Mouse (Mus musculus) forebrain, embryonic 11.5 days (tissue): ENCODE data around the gene Slc22a13. TPM values are rescaled to one million over a fixed set of nuclear protein-coding genes. Genes with fewer than 3 reads are reported as not detected.

Experiments used
- ATAC-seq: fragments of 200-750 bp; cut with Nextera tagmentation; replicated peaks from 2 replicates; pipeline ENCODE4 v1.8.0; 2017; ENCODE audit warnings: moderate TSS enrichment; ENCODE audit not compliant: low FRiP score
- DNase-seq: peaks from one replicate; pipeline ENCODE4 v3.0.0-alpha.2; 2017; ENCODE audit warnings: low spot score
- H3K27ac ChIP-seq: fragments of 300-500 bp; sonication (generic); 2 replicates; pipeline ENCODE4 v1.5.1; 2014; ENCODE audit warnings: low read depth, low read length
- H3K27me3 ChIP-seq: fragments of 300-500 bp; sonication (generic); 2 replicates; pipeline ENCODE4 v1.6.1; 2014; ENCODE audit warnings: mild to moderate bottlenecking, low read length, mixed read lengths; ENCODE audit not compliant: control insufficient read depth, insufficient read depth
- H3K36me3 ChIP-seq: fragments of 300-500 bp; sonication (generic); 2 replicates; pipeline ENCODE4 v1.6.1; 2014; ENCODE audit warnings: mild to moderate bottlenecking, low read length, moderate library complexity, mixed read lengths; ENCODE audit not compliant: control insufficient read depth, insufficient read depth
- H3K4me1 ChIP-seq: fragments of 300-500 bp; sonication (generic); replicated peaks from 2 replicates; pipeline ENCODE4 v1.6.1; 2014; ENCODE audit warnings: low read length, mixed read lengths; ENCODE audit not compliant: control insufficient read depth, insufficient read depth
- H3K4me2 ChIP-seq: fragments of 300-500 bp; sonication (generic); 2 replicates; pipeline ENCODE4 v1.6.1; 2014; ENCODE audit warnings: low read depth, mild to moderate bottlenecking, low read length, moderate library complexity, mixed read lengths; ENCODE audit not compliant: severe bottlenecking
- H3K4me3 ChIP-seq: fragments of 300-500 bp; sonication (generic); 2 replicates; pipeline ENCODE4 v1.5.1; 2014; ENCODE audit warnings: low read depth, low read length
- H3K9ac ChIP-seq: fragments of 300-500 bp; sonication (generic); 2 replicates; pipeline ENCODE4 v1.6.1; 2014; ENCODE audit warnings: low read length
- H3K9me3 ChIP-seq: fragments of 300-500 bp; sonication (generic); 2 replicates; pipeline ENCODE4 v1.6.1; 2016; ENCODE audit warnings: low read length, mixed read lengths; ENCODE audit not compliant: control insufficient read depth
- WGBS: fragments of 180-500 bp; shearing (Covaris S2); extraction: QIAGEN DNeasy Blood & Tissue Kit; methylation state at CpG from one replicate; pipeline ENCODE4 v1.1.7; 2014; 5-methylcytosine and 5-hydroxymethylcytosine counted together
- polyA plus RNA-seq: library from polyadenylated mRNA; unstranded; fragments of >200 nt; fragmentation: Nextera tagmentation; extraction: Ambion mirVana; gene quantifications from 2 replicates; pipeline ENCODE4 v1.2.1, GENCODE M21; 2014

Slc22a13 gene
- polyA plus RNA-seq, 1 experiment from 2014 or later = not detected

- no peaks in the 10 kb centered on the region for H3K4me1 ChIP-seq
- H3K27me3 ChIP-seq = no peaks in the 10 kb centered on the region
- no peak overlapping the region for H3K4me3 ChIP-seq
- no peaks in the 10 kb centered on the region for H3K9me3 ChIP-seq
- WGBS = 71% methylated on average over 3 of the region's 3 CpGs
- DNase-seq (no peak), ATAC-seq (no peak)
- H3K9ac ChIP-seq = no peak overlapping the region
- no peak overlapping the region for H3K27ac ChIP-seq
- H3K36me3 ChIP-seq = no peaks in the 10 kb centered on the region
- no peak overlapping the region for H3K4me2 ChIP-seq
These were observed 27.6 kb downstream of the Slc22a13 start for GRCm38 (mm10) chr9:119181241-119181728.

- Histone ChIP-seq H3K36me3 (no peaks in the 10 kb centered on the region), H3K9ac (no peak overlapping the region), H3K4me3 (no peak overlapping the region), H3K9me3 (no peaks in the 10 kb centered on the region), H3K27me3 (no peaks in the 10 kb centered on the region), H3K4me1 (no peaks in the 10 kb centered on the region), H3K27ac (no peak overlapping the region), H3K4me2 (no peak overlapping the region)
- 85% methylated on average over 11 of the region's 11 CpGs for WGBS
- DNase-seq (no peak), ATAC-seq (no peak)
These were observed 29.6 kb downstream of the Slc22a13 start for GRCm38 (mm10) chr9:119179292-119179691.

DNA sequence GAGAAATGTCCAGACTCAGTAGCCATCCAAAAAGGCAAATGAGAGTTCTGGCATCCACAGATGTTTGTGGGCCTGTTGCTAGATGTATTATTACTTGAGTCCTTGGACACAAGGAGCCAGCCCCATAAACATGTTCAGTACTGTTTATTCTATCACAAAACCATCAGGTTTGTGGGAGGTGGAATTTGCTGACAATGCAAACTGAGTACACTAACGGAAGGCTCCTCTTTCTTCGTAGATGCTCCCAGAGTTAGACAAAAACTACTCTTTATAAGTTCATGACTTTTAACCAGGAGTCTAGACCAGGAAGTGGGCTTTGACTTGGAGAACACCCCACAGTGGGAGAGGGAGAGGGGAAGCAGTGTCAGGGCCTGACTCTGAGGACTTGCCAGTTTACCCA, 41.3 kb downstream of the Slc22a13 start:
- Histone ChIP-seq H3K4me1 (no peaks in the 10 kb centered on the region), H3K36me3 (no peaks in the 10 kb centered on the region), H3K27me3 (no peaks in the 10 kb centered on the region), H3K9me3 (no peaks in the 10 kb centered on the region), H3K27ac (no peak overlapping the region), H3K9ac (no peak overlapping the region), H3K4me3 (no peak overlapping the region), H3K4me2 (no peak overlapping the region)
- DNase-seq (no peak), ATAC-seq (no peak)
- WGBS = 92% methylated on average over 2 of the region's 2 CpGs

GRCm38 (mm10) chr9:119165548-119165947, 43.4 kb downstream of the Slc22a13 start:
- no peaks in the 10 kb centered on the region for H3K27me3 ChIP-seq
- no peaks in the 10 kb centered on the region for H3K4me1 ChIP-seq
- no peaks in the 10 kb centered on the region for H3K9me3 ChIP-seq
- ATAC-seq (no peak), DNase-seq (no peak)
- H3K4me3 ChIP-seq = no peak overlapping the region
- WGBS = 93% methylated on average over 6 of the region's 6 CpGs
- H3K36me3 ChIP-seq = no peaks in the 10 kb centered on the region
- H3K9ac ChIP-seq = no peak overlapping the region
- H3K4me2 ChIP-seq = no peak overlapping the region
- no peak overlapping the region for H3K27ac ChIP-seq

DNA sequence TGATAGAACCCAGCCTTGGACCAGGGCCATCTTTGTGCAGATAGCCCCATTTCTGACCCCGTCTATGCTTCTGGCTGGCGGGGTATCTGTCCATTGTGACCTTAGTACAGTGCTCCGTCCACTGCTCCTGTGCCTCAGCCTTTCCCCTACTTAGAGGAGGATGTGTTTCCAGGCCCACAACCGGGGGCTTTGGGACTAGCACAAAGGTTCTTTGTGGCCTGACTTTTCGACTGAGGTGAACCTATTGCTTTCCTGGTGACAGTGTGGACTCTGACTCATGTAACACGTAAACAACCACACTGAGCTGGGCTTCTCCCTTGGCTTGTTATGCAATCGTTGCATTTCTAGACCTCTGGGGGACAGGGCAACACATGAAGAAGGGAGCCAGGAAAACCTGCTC, 44.2 kb downstream of the Slc22a13 start:
- 90% methylated on average over 7 of the region's 7 CpGs for WGBS
- H3K27me3 ChIP-seq = no peaks in the 10 kb centered on the region
- ATAC-seq = no peak
- H3K4me1 ChIP-seq = no peaks in the 10 kb centered on the region
- no peak overlapping the region for H3K9ac ChIP-seq
- H3K27ac ChIP-seq = no peak overlapping the region
- no peaks in the 10 kb centered on the region for H3K9me3 ChIP-seq
- no peaks in the 10 kb centered on the region for H3K36me3 ChIP-seq
- DNase-seq = no peak
- no peak overlapping the region for H3K4me3 ChIP-seq
- H3K4me2 ChIP-seq = no peak overlapping the region

- H3K9me3 ChIP-seq = no peaks in the 10 kb centered on the region
- H3K9ac ChIP-seq = no peak overlapping the region
- H3K36me3 ChIP-seq = no peaks in the 10 kb centered on the region
- DNase-seq (no peak), ATAC-seq (no peak)
- peaks cover 3% of the 10 kb centered on the region; the same call in 1 of the 2 replicates for H3K27me3 ChIP-seq
- H3K4me1 ChIP-seq = no peaks in the 10 kb centered on the region
- no peak overlapping the region for H3K27ac ChIP-seq
- H3K4me2 ChIP-seq = no peak overlapping the region
- WGBS = 91% methylated on average over 3 of the region's 3 CpGs
- no peak overlapping the region for H3K4me3 ChIP-seq
These were observed 48.2 kb downstream of the Slc22a13 start for GRCm38 (mm10) chr9:119160689-119161088.

GRCm38 (mm10) chr9:119158861-119159260, 50.0 kb downstream of the Slc22a13 start, which contains the start of gene Gm47289:
TSS of gene Gm47289 (plus strand) at chr9:119159161.
- no peaks in the 10 kb centered on the region for H3K9me3 ChIP-seq
- no peak within 1 kb of the TSS for H3K4me3 ChIP-seq
- no peak within 1 kb of the TSS for H3K9ac ChIP-seq
- peaks cover 3% of the 10 kb centered on the region; the same call in 1 of the 2 replicates for H3K27me3 ChIP-seq
- no peaks in the 10 kb centered on the region for H3K4me1 ChIP-seq
- H3K4me2 ChIP-seq = no peak within 1 kb of the TSS
- H3K27ac ChIP-seq = no peak within 1 kb of the TSS
- ATAC-seq = no peak
- 58% methylated on average over 4 of the region's 4 CpGs for WGBS
- DNase-seq = no peak
- no peaks in the 10 kb centered on the region for H3K36me3 ChIP-seq

- peak within 1 kb of the TSS; percentile 35; the same call in 1 of the 2 replicates for H3K9ac ChIP-seq
These were observed 52.4 kb downstream of the Slc22a13 start, which contains the start of gene Acaa1b for GRCm38 (mm10) chr9:119156278-119157201. TSS of gene Acaa1b (minus strand) at chr9:119157093.

More at GRCm38 (mm10) chr9:119156278-119157201, 52.4 kb downstream of the Slc22a13 start, which contains the start of gene Acaa1b:
- peak; percentile 90 for ATAC-seq
- peak; percentile 89 for DNase-seq
- 1% methylated on average over 65 of the region's 65 CpGs for WGBS
- H3K4me3 ChIP-seq = peak within 1 kb of the TSS; percentile 43
- H3K27ac ChIP-seq = no peak within 1 kb of the TSS
- no peaks in the 10 kb centered on the region for H3K4me1 ChIP-seq
- no peaks in the 10 kb centered on the region for H3K9me3 ChIP-seq
- H3K27me3 ChIP-seq = peaks cover 3% of the 10 kb centered on the region; the same call in 1 of the 2 replicates
- H3K4me2 ChIP-seq = peak within 1 kb of the TSS; percentile 60
- no peaks in the 10 kb centered on the region for H3K36me3 ChIP-seq
